Mouse (Mus musculus) heart, postnatal 14 days (tissue): ENCODE results near the gene 4930564D02Rik. TPM values are rescaled to one million over a fixed set of nuclear protein-coding genes. Genes with fewer than 3 reads are reported as not detected.

ENCODE experiments used
- DNase-seq, 2 experiments: peaks; one replicate each; pipeline ENCODE4 v3.0.0; 2021 to 2022
- intact Hi-C: fragments of 180-260 bp; cut with DNase I; formaldehyde crosslinking; loops from one replicate; pipeline ENCODE4 v1.15.1; 2025
- total RNA-seq, 2 experiments: library from RNA; stranded (reverse); gene quantifications; 2 replicates each; pipeline ENCODE4 v1.2.3; 2021

4930564D02Rik gene
- total RNA-seq, 2 experiments from 2014 or later = not detected

- DNase-seq = peak; percentile 65 to 69
- intact Hi-C loops = loop anchor here (5.0 to 10.0 kb wide), 5 partner anchors 168 to 540 kb away; partner anchors contain the start of genes Lrig2 and Rhoc
Measured at GRCm38 (mm10) chr3:105054952-105055351, 11.7 kb upstream of the 4930564D02Rik start.

GRCm38 (mm10) chr3:105055666-105056065, 11.0 kb upstream of the 4930564D02Rik start:
- DNase-seq = no peak
- intact Hi-C loops = loop anchor here (5.0 to 10.0 kb wide), 5 partner anchors 168 to 541 kb away; partner anchors contain the start of genes Lrig2 and Rhoc

GRCm38 (mm10) chr3:105058627-105059513, 7.8 kb upstream of the 4930564D02Rik start:
- peak; percentile 82 to 90 for DNase-seq
- intact Hi-C loops = loop anchor here (1.0 to 10.0 kb wide), 6 partner anchors 67 to 544 kb away; partner anchors contain the start of genes Lrig2 and Rhoc

GRCm38 (mm10) chr3:105059911-105060310, 6.7 kb upstream of the 4930564D02Rik start:
- intact Hi-C loops = loop anchor here (1.0 to 10.0 kb wide), 7 partner anchors 68 to 545 kb away; partner anchors contain the start of genes Lrig2 and Rhoc
- no peak for DNase-seq

- intact Hi-C loops = loop anchor here (5.0 kb wide), 1 partner anchor 289 kb away; no protein-coding TSS in a partner anchor
- DNase-seq = no peak
Measured at GRCm38 (mm10) chr3:105060992-105061391, 5.7 kb upstream of the 4930564D02Rik start.

GRCm38 (mm10) chr3:105061496-105061895, 5.1 kb upstream of the 4930564D02Rik start:
- intact Hi-C loops = loop anchor here (5.0 kb wide), 1 partner anchor 289 kb away; no protein-coding TSS in a partner anchor

GRCm38 (mm10) chr3:105061991-105062390, 4.7 kb upstream of the 4930564D02Rik start:
- intact Hi-C loops = loop anchor here (5.0 kb wide), 1 partner anchor 290 kb away; no protein-coding TSS in a partner anchor
- DNase-seq = no peak

More at GRCm38 (mm10) chr3:105061496-105061895, 5.1 kb upstream of the 4930564D02Rik start:
- no peak for DNase-seq

GRCm38 (mm10) chr3:105062676-105063075, 4.0 kb upstream of the 4930564D02Rik start:
- no peak for DNase-seq
- intact Hi-C loops = loop anchor here (5.0 kb wide), 1 partner anchor 290 kb away; no protein-coding TSS in a partner anchor

- DNase-seq = no peak
- intact Hi-C loops = no loop called here
Measured at GRCm38 (mm10) chr3:105070553-105070952, 3.9 kb downstream of the 4930564D02Rik start.

- no peak for DNase-seq
- intact Hi-C loops = no loop called here
Measured at GRCm38 (mm10) chr3:105071251-105071650, 4.6 kb downstream of the 4930564D02Rik start.

GRCm38 (mm10) chr3:105072536-105072935, 5.9 kb downstream of the 4930564D02Rik start:
- intact Hi-C loops = no loop called here
- DNase-seq = no peak

- intact Hi-C loops = no loop called here
- DNase-seq = no peak
Measured at GRCm38 (mm10) chr3:105075796-105076195, 9.2 kb downstream of the 4930564D02Rik start.

- intact Hi-C loops = loop anchor here (1.0 kb wide), 1 partner anchor 87 kb away; no protein-coding TSS in a partner anchor
- peak; percentile 74 to 82 for DNase-seq
Measured at GRCm38 (mm10) chr3:105078231-105078826, 11.7 kb downstream of the 4930564D02Rik start.

- peak in 1 of 2 experiments; percentile 18 for DNase-seq
Measured at GRCm38 (mm10) chr3:105087344-105087743, 20.7 kb downstream of the 4930564D02Rik start.

GRCm38 (mm10) chr3:105088638-105089037, 22.0 kb downstream of the 4930564D02Rik start:
- intact Hi-C loops = no loop called here
- no peak for DNase-seq

More at GRCm38 (mm10) chr3:105087344-105087743, 20.7 kb downstream of the 4930564D02Rik start:
- intact Hi-C loops = no loop called here

GRCm38 (mm10) chr3:105090147-105090546, 23.5 kb downstream of the 4930564D02Rik start:
- intact Hi-C loops = no loop called here
- no peak for DNase-seq

GRCm38 (mm10) chr3:105090981-105091380, 24.3 kb downstream of the 4930564D02Rik start:
- peak; percentile 42 to 66 for DNase-seq
- intact Hi-C loops = no loop called here

- DNase-seq = no peak
- intact Hi-C loops = no loop called here
Measured at GRCm38 (mm10) chr3:105092721-105093505, 26.3 kb downstream of the 4930564D02Rik start.

- intact Hi-C loops = no loop called here
- DNase-seq = no peak
Measured at GRCm38 (mm10) chr3:105094448-105094847, 27.8 kb downstream of the 4930564D02Rik start.

- intact Hi-C loops = loop anchor here (5.0 kb wide), 1 partner anchor 72 kb away; no protein-coding TSS in a partner anchor
- no peak for DNase-seq
Measured at GRCm38 (mm10) chr3:105095026-105095425, 28.4 kb downstream of the 4930564D02Rik start.
